Mouse (Mus musculus) midbrain, embryonic 15.5 days (tissue): Measurements from ENCODE around the gene Adgrg5. TPM values are rescaled to one million over a fixed set of nuclear protein-coding genes. Genes with fewer than 3 reads are reported as not detected.

Experiments used
- ATAC-seq: fragments of 200-750 bp; cut with Nextera tagmentation; replicated peaks from 2 replicates; pipeline ENCODE4 v1.8.0; 2017; ENCODE audit warnings: moderate TSS enrichment
- H3K27ac ChIP-seq: fragments of 300-500 bp; sonication (generic); 2 replicates; pipeline ENCODE4 v1.5.1; 2015; ENCODE audit warnings: mild to moderate bottlenecking, inconsistent platforms
- H3K27me3 ChIP-seq: fragments of 300-500 bp; sonication (generic); replicated peaks from 2 replicates; pipeline ENCODE4 v1.6.1; 2015; ENCODE audit warnings: inconsistent platforms
- H3K36me3 ChIP-seq: fragments of 300-500 bp; sonication (generic); replicated peaks from 2 replicates; pipeline ENCODE4 v1.6.1; 2015; ENCODE audit warnings: inconsistent platforms
- H3K4me1 ChIP-seq: fragments of 300-500 bp; sonication (generic); 2 replicates; pipeline ENCODE4 v1.6.1; 2015; ENCODE audit warnings: inconsistent platforms
- H3K4me2 ChIP-seq: fragments of 300-500 bp; sonication (generic); 2 replicates; pipeline ENCODE4 v1.6.1; 2015; ENCODE audit warnings: inconsistent platforms, mild to moderate bottlenecking, moderate library complexity
- H3K4me3 ChIP-seq: fragments of 300-500 bp; sonication (generic); 2 replicates; pipeline ENCODE4 v1.5.1; 2015; ENCODE audit warnings: mild to moderate bottlenecking, inconsistent platforms
- H3K9ac ChIP-seq: fragments of 300-500 bp; sonication (generic); 2 replicates; pipeline ENCODE4 v1.6.1; 2015; ENCODE audit warnings: mild to moderate bottlenecking, inconsistent platforms
- H3K9me3 ChIP-seq: fragments of 300-500 bp; sonication (generic); 2 replicates; pipeline ENCODE4 v1.6.1; 2016; ENCODE audit warnings: inconsistent platforms
- WGBS: fragments of 180-500 bp; shearing (Covaris S2); methylation state at CpG from one replicate; pipeline ENCODE4 v1.1.7; 2015; ENCODE audit warnings: mixed read lengths; 5-methylcytosine and 5-hydroxymethylcytosine counted together
- polyA plus RNA-seq: library from polyadenylated mRNA; unstranded; fragments of >200 nt; fragmentation: Nextera tagmentation; extraction: Ambion mirVana; gene quantifications from 2 replicates; pipeline ENCODE4 v1.2.1, GENCODE M21; 2015

The Adgrg5 gene
- polyA plus RNA-seq, 1 experiment from 2014 or later, result 0.05 TPM

DNA sequence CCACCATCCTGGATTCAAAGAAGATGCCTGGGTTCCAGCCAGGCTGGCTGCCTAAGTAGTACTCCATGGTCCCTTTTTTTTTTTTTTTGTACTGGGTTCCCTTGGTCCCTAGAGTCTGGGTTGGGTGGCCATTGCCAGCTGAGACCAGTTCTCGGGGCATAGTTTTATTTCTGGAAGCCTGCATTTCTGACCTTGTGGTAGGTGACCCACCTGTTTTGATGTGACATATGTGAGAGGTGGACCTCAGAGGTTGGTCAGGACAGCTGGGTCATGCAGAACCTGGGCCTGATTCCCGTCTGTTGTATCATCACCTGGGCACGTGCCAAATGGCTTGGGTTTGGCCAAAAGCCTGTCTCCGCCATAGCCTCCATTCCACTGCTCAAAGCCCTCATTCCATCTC lies 66.2 kb downstream of the Adgrg5 start:
- WGBS, result 93% methylated on average over 4 of the region's 4 CpGs
- no peak overlapping the region for H3K4me3 ChIP-seq
- H3K4me1 ChIP-seq, result peaks cover 56% of the 10 kb centered on the region
- H3K4me2 ChIP-seq, result no peak overlapping the region
- H3K27ac ChIP-seq, result no peak overlapping the region
- no peaks in the 10 kb centered on the region for H3K9me3 ChIP-seq
- no peak overlapping the region for H3K9ac ChIP-seq
- ATAC-seq, result no peak
- no peaks in the 10 kb centered on the region for H3K36me3 ChIP-seq
- no peaks in the 10 kb centered on the region for H3K27me3 ChIP-seq

DNA sequence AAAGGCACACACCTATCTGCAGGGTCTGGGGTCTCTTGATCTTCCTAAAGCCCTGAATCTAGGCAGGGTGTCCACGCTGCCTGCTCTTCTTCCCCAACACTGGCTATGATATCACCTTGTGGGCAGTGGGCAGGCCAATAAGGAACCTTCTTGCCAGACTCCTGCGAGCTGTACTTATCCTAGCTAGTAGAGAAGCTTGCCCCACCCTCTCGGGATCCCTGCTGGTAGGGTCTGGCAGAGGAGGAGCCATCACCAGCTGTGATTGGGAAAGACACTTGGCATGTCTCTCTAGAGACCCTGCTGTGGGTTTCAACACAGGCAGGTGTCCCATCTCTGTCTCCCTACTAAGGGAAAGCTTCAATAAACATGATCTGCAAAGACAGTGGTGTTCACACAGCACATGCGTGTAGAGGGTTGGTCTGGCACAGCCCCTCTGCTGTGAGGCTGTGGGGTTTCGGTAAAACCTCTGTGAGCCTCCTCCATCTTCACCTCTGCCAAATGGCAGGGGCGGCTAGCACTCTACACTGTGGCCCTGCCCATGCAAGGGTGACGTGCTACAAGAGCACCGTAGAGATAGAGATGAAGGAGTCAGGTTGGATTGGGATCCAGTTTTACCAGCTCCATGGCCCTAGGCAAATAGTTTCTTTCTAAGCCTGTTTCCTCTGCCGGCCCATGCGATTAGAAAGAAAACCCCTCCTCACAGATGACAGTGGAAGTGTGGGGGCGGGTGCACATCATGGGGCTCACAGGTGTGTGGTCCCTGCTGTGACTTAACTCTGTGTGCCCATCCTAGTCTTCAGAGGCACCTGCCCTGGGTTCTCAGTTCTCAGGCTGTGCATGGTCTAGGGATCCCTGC lies 67.3 kb downstream of the Adgrg5 start:
- Histone ChIP-seq H3K27me3 (no peaks in the 10 kb centered on the region), H3K4me3 (no peak overlapping the region), H3K27ac (no peak overlapping the region), H3K9me3 (no peaks in the 10 kb centered on the region), H3K4me2 (no peak overlapping the region), H3K9ac (no peak overlapping the region), H3K4me1 (peaks cover 55% of the 10 kb centered on the region), H3K36me3 (no peaks in the 10 kb centered on the region)
- no peak for ATAC-seq
- WGBS, result 68% methylated on average over 11 of the region's 11 CpGs

DNA sequence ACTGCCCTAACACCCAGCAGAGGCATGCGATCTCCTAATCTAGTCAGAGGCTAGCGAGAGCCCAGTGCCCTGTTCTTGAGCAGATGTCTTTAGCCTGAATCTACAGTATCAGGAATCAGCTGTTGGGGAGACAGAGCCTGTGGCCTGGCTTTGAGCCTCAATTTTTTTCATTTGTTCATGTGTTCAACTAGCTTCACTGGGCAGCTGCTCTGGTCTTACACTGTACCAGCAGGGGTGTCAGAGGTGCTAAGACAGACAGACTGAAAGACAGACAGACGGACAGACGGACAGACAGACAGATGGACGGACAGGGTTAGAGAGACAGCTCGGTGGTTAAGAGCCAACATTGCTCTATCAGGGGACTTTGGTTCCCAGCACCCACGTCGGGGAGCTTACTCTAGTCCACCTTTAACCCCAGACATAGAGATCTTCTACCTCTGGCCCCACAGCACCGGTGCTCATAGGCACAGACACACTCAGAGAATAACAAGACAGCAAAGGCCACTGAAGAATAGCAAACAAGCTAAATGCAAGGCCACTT lies 68.0 kb downstream of the Adgrg5 start:
- 83% methylated on average over 9 of the region's 9 CpGs for WGBS

DNA sequence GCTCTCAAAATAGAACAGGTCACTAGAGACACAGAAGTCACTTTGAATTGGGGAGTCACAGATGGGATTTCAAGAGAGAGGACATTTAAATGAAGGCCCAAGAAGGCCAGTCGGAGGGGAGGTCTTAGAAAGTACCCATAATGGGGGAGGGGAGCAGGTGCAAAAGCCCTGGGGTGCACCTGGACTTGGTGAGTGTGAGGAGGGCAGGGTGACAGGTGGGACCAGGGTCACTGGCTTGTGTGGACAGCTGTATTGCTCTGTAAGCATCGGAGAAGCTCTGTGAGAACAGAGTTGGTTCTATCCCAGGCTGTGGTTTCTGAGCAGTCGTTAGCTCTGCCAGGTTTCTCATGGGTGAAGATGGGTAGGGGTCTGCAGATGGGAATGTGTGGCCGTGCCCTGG lies 68.5 kb downstream of the Adgrg5 start:
- H3K4me1 ChIP-seq, result peaks cover 54% of the 10 kb centered on the region

More for the DNA sequence above, 68.0 kb downstream of the Adgrg5 start:
- Histone ChIP-seq H3K27me3 (no peaks in the 10 kb centered on the region), H3K36me3 (no peaks in the 10 kb centered on the region), H3K4me3 (no peak overlapping the region), H3K4me1 (peaks cover 55% of the 10 kb centered on the region), H3K4me2 (no peak overlapping the region), H3K27ac (peak overlapping the region; percentile 95; the same call in 1 of the 2 replicates), H3K9me3 (no peaks in the 10 kb centered on the region), H3K9ac (no peak overlapping the region)
- no peak for ATAC-seq

DNA sequence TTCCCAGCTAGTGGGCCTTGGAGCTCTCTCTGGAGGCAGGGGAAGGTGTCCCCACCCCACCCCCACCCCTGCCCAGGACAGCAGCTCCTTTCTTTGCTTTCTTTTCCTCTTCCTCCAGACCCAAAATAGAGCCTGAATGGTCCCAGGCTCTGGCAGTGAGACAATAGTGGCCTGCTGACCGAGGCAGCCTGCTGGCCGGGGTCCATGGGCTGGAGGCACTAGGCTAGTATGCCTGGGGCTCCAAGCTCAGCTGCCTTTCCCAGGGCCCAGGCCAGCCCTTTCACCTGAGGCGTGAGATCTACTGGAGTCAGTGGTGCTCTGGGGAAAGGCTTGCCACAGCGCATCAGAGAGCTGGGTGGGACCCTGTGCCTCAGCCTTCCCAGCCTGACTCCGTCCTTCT lies 69.0 kb downstream of the Adgrg5 start:
- Histone ChIP-seq H3K4me1 (peaks cover 57% of the 10 kb centered on the region), H3K9me3 (no peaks in the 10 kb centered on the region), H3K27ac (peak overlapping the region; percentile 95), H3K27me3 (no peaks in the 10 kb centered on the region), H3K4me2 (no peak overlapping the region), H3K4me3 (no peak overlapping the region), H3K9ac (no peak overlapping the region), H3K36me3 (no peaks in the 10 kb centered on the region)
- no peak for ATAC-seq
- 28% methylated on average over 5 of the region's 5 CpGs for whole genome bisulfite sequencing

More for the DNA sequence above, 68.5 kb downstream of the Adgrg5 start:
- peak overlapping the region; percentile 95 for H3K27ac ChIP-seq
- H3K9ac ChIP-seq, result no peak overlapping the region
- no peak for ATAC-seq
- H3K36me3 ChIP-seq, result no peaks in the 10 kb centered on the region
- no peak overlapping the region for H3K4me3 ChIP-seq
- H3K27me3 ChIP-seq, result no peaks in the 10 kb centered on the region
- 70% methylated on average over 4 of the region's 4 CpGs for WGBS
- no peak overlapping the region for H3K4me2 ChIP-seq
- H3K9me3 ChIP-seq, result no peaks in the 10 kb centered on the region

Other genes with a start within 250 kb of the Adgrg5 start
- gene Pllp, start 227.4 kb upstream of the Adgrg5 start, polyA plus RNA-seq, result 1.5 and 1.6 TPM in 2 replicates
- 0.14 TPM in 1 of 2 replicates, not detected in the other for gene Ccl22, start 178.1 kb upstream of the Adgrg5 start, polyA plus RNA-seq
- gene Cx3cl1, start 151.7 kb upstream of the Adgrg5 start, polyA plus RNA-seq, result 34.2 and 41.3 TPM in 2 replicates
- gene Ccl17, start 113.2 kb upstream of the Adgrg5 start, polyA plus RNA-seq, result 0.50 and 0.74 TPM in 2 replicates
- 56.8 and 58.3 TPM in 2 replicates for gene Coq9, start 85.4 kb upstream of the Adgrg5 start, polyA plus RNA-seq
- gene Ciapin1, start 85.3 kb upstream of the Adgrg5 start, polyA plus RNA-seq, result 211 and 217 TPM in 2 replicates
- gene Polr2c, start 66.2 kb upstream of the Adgrg5 start, polyA plus RNA-seq, result 117 and 122 TPM in 2 replicates
- gene Dok4, start 47.4 kb upstream of the Adgrg5 start, polyA plus RNA-seq, result 92.9 and 99.7 TPM in 2 replicates
- gene Ccdc102a, start 5.6 kb upstream of the Adgrg5 start, polyA plus RNA-seq, result 4.9 and 6.0 TPM in 2 replicates
- 147 and 156 TPM in 2 replicates for gene Adgrg1, start 51.1 kb downstream of the Adgrg5 start, polyA plus RNA-seq
- 0.88 and 1.3 TPM in 2 replicates for gene Adgrg3, start 94.0 kb downstream of the Adgrg5 start, polyA plus RNA-seq
- gene Drc7, start 131.4 kb downstream of the Adgrg5 start, polyA plus RNA-seq, result 1.5 and 1.9 TPM in 2 replicates
- 49.5 and 49.8 TPM in 2 replicates for gene Katnb1, start 157.5 kb downstream of the Adgrg5 start, polyA plus RNA-seq